Mouse (Mus musculus): ENCODE measurements around the gene Slc35b1.

Slc35b1 gene

DNA sequence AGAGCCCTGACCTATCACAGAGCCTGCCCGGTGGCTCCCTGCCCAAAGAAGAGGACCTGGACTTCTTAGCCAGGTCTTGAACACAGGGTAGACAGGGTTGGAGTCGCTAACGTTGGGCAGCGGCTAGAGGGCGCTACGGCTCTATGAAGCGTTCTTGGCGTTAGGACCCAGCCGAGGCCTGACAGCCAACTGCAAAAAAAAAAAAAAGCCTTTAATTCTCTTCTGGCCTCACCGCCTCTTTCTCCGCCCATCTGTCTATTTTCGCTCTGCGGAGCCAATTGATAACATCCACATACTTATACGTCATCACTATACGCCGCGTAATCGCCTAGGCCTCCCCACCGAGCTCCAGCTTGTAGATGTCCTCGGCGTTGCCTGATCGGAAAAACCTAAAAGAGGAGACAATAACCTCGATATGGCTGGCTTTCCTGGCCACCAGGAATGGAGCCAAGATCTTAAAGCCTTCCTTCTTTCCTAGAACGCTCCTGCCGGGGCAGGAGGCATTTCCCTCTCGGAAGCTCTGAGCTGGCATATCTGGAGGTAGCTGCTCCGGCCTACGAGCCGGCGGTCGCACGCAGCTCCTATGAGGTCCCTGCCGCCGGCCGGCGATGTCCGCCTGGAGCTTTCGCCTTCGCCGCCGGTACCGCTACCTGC lies at the start of gene Slc35b1:
TSS of gene Slc35b1 (plus strand) at position 374 of the 654 bp plus-strand sequence.
- DNase-seq (ENCODE audit: low spot score in 2 of 2), result peak; percentile 88 to 92

DNA sequence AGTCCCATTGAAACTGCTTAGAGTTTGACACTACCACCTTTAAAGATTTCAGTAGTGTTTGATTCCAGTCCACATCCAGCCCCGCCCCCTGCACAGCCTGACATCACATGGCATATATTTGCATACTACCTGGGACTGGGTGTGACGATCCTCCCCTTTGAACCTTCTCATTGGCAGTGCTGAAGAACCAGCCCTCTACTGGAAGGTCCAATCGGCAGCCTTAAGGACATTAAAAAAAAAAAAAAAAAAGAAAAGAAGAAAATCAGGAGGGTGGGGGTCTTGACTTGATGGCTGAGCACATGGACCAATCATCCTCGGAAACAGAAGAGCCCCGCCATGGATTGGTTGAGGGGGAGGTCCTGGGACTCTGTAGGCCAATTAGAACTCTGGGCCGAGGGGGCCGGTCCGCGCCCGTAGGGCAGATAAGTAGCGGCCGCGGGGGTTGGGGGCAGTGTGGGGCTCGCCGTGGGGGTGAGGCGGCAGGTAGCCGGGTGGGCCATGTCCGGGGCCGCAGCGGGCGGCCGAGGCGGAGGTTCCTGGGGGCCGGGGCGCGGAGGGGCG lies 47.8 kb upstream of the Slc35b1 start, which contains the start of gene Fam117a:
TSS of gene Fam117a (plus strand) at position 451 of the 561 bp plus-strand sequence.
- DNase-seq (ENCODE audit: low spot score in 2 of 2), result peak; percentile 51 to 77

DNA sequence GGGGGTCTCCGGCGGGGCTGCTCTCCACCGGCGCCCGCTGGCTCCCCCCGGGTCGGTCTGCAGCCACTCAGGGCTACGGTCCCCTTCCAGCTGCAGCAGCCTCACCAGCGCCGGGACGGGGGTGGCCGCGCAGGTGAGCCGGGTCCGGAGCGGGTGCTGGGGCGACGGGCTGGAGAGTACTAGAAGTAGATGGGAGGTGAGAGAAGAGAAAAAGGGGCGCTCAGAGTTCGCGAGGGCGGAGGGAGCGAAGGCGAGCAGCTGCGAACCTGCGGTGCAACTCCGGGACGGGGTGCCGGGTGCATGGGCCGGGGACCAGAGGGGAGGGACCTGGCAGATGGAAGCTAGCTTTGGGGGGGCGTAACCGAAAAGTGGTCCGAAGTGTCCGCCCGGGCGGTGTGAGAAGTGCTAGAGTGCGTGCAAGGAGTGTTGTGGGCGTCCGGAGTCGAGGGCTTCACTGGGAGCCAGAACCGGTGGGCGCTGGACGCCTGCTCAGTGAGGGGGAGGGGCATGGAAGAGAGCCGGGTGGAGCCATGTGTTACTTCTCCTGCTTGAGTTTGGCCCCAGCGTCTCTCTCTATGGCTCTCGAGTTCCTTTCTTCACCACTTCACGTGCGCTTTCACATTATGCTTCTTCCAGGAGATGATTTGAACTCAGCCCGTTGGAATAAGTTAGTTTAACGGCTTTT lies 47.2 kb upstream of the Slc35b1 start:
- DNase-seq (ENCODE audit: low spot score in 2 of 2), result peak; percentile 49 to 51

DNA sequence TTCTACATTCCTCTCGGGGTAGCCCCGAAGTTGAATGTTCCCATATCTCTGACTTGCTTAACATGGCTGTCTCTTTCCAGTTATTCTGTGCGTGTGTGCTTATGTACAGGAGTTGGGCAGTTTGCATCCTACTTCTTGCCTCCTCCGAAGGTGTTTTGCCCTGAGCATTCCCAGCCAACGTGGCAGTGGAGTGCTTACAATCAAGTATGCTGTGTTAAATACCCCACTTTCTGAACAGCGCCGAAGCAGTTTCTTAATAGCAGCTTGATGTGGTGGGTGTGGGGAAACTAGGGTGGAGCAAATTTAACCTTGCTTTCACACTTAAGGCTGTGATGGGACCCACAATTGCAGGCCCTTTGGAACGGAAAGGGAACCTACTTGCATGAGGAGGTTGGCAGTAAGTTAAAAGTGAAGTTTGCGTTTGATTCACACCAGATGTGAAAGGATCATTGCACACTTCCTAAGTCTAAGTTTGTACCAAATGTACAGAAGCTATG lies 46.6 kb upstream of the Slc35b1 start:
- no peak for DNase-seq (ENCODE audit: low spot score in 2 of 2)

DNA sequence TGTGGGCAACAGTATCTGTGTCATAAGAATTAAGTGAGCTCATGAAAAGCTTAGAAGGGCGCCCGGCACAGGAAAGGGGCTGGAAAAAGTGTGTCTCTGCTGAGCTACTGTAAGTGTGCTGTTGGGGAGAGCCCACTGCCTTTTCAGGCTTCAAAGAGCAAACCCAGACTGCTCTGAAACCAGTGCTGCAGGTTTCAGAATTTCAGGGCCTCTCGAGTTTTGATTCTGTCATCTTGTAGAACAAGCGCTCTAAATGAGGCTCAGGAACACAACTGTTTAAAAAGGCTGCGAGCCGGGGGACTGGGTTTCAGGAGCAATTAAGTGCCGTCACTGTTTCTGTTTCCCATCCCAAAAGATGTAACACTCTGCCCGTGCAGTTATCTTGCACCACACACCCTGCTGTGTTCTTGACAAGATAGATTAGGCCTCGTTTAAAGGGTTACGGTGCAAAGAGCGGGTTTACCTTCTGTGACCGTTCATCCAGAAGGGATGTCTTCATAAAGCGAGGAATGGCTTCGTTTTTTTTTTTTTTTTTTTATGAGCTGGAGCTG lies 44.9 kb upstream of the Slc35b1 start:
- DNase-seq (ENCODE audit: low spot score in 2 of 2), result no peak

DNA sequence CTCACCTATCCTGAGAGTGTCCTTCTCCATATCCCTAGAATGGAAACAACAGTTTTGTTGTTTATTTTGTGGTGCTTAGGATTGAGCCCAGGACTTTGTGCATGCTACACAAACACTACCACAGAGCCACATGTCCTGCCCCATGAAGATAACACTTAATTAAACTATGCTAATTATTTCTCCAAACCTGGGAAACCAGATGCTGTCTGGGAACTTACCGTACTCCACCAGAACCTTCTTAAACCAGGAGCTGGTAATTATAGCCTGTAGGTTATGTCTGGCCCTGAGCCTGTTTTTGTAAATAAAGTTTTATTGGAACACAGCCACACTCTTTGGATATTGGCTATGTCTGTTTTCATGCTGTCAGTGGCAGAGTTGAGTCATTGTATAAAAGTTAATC lies 44.2 kb upstream of the Slc35b1 start:
- no peak for DNase-seq (ENCODE audit: low spot score in 2 of 2)

DNA sequence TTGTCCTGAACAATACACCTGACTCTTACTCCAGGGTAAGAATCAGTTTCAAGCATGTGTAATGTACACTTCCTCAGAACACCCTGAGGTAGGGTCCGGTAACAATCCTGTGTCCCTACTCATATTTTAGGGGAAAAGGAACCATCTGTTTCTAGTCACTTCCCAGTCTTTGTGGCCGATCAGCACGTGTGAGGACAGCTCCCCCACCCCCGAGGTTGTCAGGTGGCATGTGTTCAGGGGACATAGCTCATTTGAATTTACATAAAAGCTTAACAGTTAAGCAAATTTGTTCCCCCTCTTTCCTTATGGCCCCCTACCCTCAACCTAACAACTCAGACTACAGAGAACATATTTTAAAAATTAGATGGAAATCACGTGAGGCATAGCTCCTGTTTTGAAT lies 43.8 kb upstream of the Slc35b1 start:
- no peak for DNase-seq (ENCODE audit: low spot score in 2 of 2)

DNA sequence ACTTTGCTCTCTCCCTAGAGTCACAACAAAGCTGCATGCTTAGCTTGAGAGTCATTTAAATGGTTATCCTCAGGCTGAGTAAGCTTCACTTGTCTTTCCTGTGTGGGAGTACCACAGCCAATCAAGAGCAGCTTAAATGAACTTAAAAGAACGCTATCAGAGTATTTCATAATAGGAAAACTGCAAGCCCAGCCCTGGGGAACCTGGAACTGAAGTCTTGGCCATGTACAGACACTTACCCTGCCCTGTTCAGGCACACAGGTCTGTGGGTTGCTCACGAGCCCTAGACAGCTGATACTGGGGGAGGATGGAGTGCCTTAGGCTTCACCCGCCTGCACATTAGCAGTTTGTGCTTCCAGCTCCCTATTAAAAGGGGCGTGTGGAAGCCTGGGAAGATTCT lies 41.3 kb upstream of the Slc35b1 start:
- DNase-seq (ENCODE audit: low spot score in 2 of 2), result no peak

DNA sequence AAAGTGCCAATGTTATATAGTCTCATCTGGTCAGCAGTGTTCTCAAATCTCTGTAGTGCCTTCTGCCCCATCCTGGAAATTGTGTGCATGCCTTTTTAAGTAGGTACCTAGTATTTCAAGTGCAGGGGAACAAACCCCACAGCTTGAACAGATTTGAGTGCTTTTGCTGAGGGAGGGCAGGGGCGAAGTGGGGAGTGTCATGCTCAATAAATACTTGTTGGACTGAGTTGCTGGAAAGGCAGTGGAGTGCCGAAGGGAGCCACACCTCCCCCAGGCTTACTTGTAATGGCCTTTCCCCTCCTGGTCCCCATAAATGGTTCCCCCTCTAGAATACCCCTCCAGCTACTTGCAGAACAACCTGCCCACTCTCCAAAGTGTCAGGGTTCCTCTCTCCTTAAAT lies 40.3 kb upstream of the Slc35b1 start:
- no peak for DNase-seq (ENCODE audit: low spot score in 2 of 2)

DNA sequence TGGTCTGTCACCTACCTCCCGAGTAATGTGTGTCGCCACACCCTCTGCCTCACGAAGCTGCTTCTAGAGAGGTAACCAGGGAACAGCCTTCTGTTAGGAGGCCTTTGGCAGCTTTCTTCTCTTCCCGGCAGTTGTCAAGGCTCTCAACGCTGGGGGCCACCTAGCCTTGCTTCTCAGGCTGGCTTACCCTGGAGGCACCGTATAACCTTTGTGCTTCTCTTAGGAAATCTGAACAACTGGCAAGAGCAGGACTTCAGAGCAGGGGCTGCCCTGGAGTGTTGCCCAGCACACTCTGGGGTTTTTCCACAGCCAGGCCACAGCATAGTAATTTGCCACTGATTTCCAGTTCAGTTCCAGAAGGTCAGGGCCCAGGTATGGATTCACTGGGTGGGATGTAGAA lies 34.2 kb upstream of the Slc35b1 start:
- no peak for DNase-seq (ENCODE audit: low spot score in 2 of 2)

DNA sequence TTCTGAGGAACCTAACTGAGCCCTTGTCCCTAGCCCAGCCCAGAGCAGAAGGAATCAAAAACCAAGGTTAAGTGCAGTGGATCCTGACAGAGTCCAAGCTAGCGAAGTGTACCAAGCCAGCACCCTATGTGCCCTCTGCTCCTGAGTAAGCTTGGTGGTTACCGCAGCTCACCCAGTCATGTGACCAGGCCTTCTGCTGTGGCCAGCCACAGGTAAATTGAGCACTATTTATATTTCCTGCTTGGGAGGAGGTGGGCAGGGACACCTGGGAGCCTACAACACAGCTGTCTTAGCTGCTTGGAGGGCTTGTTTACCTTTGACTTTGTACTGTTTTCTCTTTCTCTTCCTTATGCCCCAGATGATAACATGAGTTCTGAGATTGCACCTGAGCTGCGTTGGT lies 33.5 kb upstream of the Slc35b1 start:
- no peak for DNase-seq (ENCODE audit: low spot score in 2 of 2)

DNA sequence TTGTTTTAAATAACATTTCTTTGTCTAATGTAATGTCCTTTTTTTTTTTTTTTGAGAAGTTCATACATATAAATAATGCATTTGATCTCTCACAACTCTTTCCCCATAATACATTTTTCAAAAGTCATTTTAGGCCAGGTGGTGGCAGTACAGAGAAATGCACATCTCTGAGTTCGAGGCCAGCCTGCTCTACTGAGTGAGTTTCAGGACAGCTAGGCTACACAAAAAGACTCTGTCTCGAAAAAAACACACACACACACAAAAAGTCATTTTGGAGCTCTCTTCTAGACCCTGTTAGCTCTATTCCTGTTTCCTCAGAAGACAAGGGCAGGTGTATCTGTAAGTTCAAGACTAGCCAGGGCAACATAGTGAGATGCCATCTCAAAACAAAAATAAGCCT lies 31.8 kb upstream of the Slc35b1 start:
- DNase-seq (ENCODE audit: low spot score in 2 of 2), result no peak

DNA sequence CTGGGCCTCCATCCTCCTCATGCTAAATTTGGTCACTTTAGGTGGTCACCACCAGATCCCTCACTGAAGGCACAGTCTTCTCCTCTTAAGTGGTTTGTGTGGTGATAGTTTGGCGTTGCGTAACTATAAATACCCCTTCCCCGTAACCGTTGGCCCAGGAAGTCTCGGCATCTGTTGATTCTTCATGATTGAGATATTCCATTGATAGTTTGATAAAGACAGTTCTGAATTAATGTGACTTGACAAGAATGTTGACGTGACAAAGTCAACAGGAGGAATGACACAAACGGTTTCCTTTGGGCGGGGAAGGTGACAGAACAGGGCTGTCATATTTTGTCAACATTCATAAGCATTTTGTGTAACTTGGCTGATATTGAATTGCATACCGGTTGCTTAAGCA lies 31.3 kb upstream of the Slc35b1 start:
- DNase-seq (ENCODE audit: low spot score in 2 of 2), result no peak

DNA sequence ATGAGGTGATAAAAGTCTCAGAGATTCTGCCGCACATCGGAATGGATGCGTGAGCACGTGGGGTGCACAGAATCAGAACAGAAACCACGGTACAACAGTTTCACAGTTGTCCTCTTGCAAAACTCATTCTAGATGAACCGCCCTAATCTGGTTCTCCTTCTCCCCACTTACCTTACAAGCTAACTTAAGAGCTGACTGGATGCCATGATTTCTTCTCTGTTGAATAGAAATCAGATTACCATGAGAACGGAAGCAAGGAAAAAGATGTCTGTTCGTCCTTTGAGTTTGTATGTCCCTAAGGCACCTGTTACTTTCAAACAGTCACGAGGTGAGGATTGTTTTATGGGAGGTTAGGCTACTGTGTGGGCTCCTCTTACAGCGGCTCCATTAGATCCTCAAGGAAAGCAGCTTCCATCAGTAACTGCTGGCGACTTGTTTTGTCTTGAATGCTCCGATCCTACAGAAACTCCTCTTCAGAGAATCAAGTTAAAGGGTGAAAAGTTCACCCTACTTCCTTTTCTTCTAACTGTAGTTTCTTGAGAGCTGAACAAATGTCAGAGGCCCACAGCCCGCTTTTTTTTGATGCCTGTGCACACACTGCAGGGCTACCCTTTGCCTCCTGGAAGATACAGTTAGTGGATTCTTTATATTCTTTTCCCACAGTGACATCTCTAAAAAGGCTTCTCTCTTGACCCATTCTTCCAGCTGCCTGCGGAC lies 30.1 kb upstream of the Slc35b1 start:
- DNase-seq (ENCODE audit: low spot score in 2 of 2), result no peak

DNA sequence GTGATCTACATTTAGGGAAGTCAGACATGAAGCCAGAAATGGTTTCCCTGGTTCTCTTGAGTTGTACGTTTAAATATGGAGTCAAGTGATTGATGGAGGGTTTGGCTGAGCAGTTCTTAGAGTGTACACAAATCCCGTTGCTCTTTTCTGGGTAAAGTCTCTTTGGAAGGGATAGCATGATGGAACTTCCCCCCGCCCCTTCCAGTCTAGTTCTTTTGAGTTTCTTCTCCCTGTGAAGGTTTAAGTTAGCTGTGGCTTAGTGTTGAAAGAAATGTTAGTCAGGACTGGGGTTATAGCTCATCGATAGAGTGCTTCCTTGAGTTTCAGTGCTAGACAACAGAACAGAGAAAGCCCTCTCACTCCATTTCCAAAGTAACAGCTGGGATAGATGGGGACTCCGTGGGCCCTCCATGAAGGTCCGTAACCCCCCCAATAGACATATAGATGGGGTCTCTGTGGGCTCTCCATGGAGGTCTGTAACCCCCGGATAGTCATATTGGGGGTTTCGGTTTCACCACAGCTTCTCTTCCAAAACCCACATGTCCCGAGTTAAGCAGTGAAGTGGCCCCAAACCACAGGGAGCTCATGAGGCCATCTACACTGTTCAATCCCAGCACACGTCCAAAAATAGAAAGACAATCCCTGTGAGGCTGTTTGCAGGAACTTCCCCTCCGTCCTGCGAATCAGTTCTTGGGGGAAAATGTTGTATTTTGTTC lies 29.4 kb upstream of the Slc35b1 start:
- DNase-seq (ENCODE audit: low spot score in 2 of 2), result no peak

DNA sequence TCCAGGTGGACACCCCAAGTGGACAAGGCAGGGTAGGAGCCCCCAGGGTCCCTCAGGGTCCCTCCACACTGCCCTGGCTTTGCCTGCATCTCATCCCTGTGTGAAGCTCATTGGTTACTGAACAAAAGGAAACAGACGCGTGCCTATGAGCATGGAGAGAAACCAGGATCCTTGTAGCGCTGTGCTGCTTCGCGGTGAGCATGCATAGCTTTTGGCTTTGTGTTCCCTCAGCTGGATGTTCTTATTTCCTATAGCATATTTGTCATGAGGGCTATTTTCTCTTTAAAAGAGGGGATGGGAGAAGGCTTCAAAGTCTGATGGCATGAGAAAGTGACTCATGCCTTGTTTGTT lies 28.9 kb upstream of the Slc35b1 start:
- no peak for DNase-seq (ENCODE audit: low spot score in 2 of 2)

DNA sequence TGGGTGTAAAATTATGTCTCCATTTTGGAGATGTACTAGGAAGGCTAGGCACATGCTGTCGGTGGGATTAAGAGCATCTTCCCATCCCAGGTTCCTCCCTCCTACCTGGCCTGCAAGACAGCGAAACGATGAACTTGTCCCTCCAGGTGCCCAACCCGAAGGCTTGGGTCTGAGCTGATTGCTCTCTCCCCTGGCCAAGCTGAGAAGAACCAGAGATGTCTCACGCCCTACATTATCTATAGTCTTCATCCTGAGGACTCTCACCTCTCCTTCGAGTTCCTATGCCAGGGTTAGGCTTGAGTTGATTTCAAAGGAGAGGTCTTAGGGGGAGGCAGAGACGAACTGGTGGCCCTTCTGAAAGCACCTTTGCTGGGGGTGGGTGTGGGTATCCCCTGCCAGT lies 28.5 kb upstream of the Slc35b1 start:
- no peak for DNase-seq (ENCODE audit: low spot score in 2 of 2)

DNA sequence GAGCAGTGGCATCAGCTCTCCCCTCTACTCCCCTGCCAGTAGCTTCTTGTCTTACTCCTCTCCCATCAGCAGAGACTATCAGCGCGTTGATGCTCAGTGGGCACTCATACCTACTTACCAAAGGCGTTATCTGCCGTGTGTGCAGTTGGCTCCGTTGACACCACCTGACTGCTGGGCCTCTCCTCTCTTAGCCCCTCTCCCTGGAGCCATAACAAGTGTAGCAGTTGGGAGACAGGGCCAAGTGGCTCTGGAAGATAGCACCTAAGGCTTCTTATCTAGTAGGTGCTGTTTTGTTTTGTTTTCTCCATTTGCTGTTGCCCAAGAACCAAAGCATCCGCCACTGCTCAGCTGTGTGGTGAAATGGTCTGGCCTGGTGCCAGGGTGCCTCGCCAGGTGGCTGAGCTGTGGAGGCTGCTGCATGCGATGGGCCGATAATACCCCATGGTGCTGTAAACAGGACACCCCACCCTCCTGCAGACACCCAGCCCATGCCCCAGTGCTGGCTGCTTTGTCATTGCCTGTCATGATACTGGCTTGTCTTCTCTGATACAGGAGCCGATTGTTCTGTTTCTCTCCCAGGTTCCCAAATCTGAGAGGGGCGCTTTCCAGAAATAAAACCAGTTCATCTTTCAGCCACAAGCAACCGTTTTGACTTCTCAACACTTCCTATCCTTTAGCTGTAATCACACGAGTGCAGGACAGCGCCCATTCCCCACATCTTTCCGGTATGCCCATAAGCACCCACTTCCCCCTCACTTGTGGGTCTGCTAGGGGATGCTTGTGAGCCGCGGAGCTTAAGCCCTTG lies 27.8 kb upstream of the Slc35b1 start:
- no peak for DNase-seq (ENCODE audit: low spot score in 2 of 2)

DNA sequence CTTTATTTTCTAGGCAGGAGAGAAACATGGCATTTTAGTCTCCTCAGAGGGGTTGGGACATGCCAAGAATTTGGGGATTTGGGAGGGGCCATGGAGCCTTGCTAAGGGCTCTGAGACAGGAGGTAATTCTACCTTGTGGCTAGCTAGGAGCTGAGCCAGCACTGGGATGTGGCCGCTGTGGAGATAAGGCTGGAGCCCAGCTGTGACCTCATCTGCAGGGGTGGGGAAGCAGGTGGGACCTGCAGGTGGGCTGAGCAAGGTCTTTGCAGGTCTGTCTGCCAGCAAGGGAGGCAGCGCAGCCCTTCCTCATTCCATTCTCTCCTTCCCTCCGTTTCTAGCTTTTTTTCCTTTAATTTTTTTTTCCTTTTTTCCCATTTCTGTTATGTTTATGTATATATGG lies 26.2 kb upstream of the Slc35b1 start:
- no peak for DNase-seq (ENCODE audit: low spot score in 2 of 2)

DNA sequence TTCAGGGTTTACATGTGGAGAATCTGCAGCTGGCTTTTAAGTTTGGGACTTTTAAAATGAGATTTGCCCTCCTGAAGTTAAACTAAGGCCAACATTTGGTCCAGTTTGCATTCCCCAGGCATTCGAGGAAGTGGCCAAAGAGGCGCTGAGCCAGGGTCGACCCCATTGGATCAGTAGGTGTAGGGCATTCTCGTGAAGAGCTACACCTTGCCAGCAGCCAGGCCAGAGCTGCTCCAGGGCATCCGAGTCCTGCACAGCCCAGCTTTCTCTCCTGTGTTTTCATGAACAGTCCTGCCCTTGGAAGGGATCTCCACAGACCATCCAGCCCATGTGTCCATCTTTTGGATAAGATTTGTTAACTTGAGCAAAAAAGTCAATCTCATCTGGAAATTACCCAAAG lies 20.1 kb upstream of the Slc35b1 start:
- DNase-seq (ENCODE audit: low spot score in 2 of 2), result no peak

DNA sequence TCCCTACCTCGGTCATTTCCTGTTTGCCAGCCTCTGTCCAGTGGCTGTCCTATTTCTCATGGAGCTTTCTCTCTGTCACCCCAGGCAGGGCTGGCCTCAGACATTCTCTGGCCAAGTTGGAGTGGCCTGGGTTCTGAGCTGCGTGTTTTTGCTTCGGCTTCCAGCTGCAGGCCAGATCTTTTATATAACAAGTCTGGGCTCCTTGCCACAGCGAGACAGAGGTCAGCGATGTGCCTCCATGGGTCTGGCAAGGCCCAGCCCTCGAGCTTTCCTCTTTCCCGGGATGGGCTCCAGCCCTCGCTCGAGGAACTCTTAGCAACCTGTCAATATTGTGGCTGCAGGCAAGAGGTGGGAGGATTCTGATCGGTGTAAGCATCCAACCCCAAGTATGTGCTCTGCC lies 18.9 kb upstream of the Slc35b1 start:
- DNase-seq (ENCODE audit: low spot score in 2 of 2), result peak in 1 of 2 experiments; percentile 82

Data from urinary bladder, adult 18-20 months (tissue).